Mouse (Mus musculus) MEL (cell line): Measurements from ENCODE around the gene Dnajb5. TPM values are rescaled to one million over a fixed set of nuclear protein-coding genes. Genes with fewer than 3 reads are reported as not detected.

Source experiments
- polyA plus RNA-seq, 2 experiments: library from polyadenylated mRNA; stranded (reverse) in 1 of 2; unstranded in 1 of 2; fragments of >175 nt in 1 of 2; fragments of >200 nt in 1 of 2; gene quantifications; 2 replicates each; pipeline versions ENCODE4 v1.2.1 to v1.2.4; 2012; ENCODE audit warnings: low replicate concordance in 2 of 2, low read depth in 1 of 2; ENCODE audit not compliant: insufficient read length in 2 of 2, insufficient read depth in 1 of 2, missing spikeins in 1 of 2
- total RNA-seq: library from RNA; depleted of rRNA; stranded (reverse); fragments of 300-350 nt; gene quantifications from 2 replicates; pipeline ENCODE4 v1.2.3, GENCODE M21; 2012; rRNA removed

Gene Dnajb5
- total and polyA plus RNA-seq, 3 experiments, result 0.73 to 1.8 TPM; not detected in 1

Other genes starting within 250 kb of the Dnajb5 start
- not detected in 2 replicates for gene 4930578G10Rik, start 214.3 kb upstream of the Dnajb5 start, total RNA-seq
- gene 4930578G10Rik, start 214.3 kb upstream of the Dnajb5 start, polyA plus RNA-seq, result not detected
- gene Ccl19, start 193.2 kb upstream of the Dnajb5 start, total RNA-seq, result not detected in 2 replicates
- gene Ccl19, start 193.2 kb upstream of the Dnajb5 start, polyA plus RNA-seq, result under 1 TPM in 1 of 2 experiments, not detected in 1; 0.10 TPM
- not detected in 2 replicates for gene Ccl21a, start 175.8 kb upstream of the Dnajb5 start, total RNA-seq
- gene Ccl21a, start 175.8 kb upstream of the Dnajb5 start, polyA plus RNA-seq, result not detected
- not detected in 2 replicates for gene Fam205a1, start 95.9 kb upstream of the Dnajb5 start, total RNA-seq
- under 1 TPM in 1 of 2 experiments, not detected in 1; 0.01 TPM for gene Fam205a1, start 95.9 kb upstream of the Dnajb5 start, polyA plus RNA-seq
- not detected in 2 replicates for gene Gm12394, start 93.0 kb upstream of the Dnajb5 start, total RNA-seq
- gene Gm12394, start 93.0 kb upstream of the Dnajb5 start, polyA plus RNA-seq, result under 1 TPM in 1 of 2 experiments, not detected in 1; 0.10 TPM
- not detected in 2 replicates for gene Fam205c, start 75.6 kb upstream of the Dnajb5 start, total RNA-seq
- not detected for gene Fam205c, start 75.6 kb upstream of the Dnajb5 start, polyA plus RNA-seq
- 0.07 and 0.31 TPM in 2 replicates for gene Phf24, start 33.2 kb upstream of the Dnajb5 start, total RNA-seq
- gene Phf24, start 33.2 kb upstream of the Dnajb5 start, polyA plus RNA-seq, result under 1 TPM in 1 of 2 experiments, not detected in 1; 0.92 TPM
- 0.54 and 0.65 TPM in 2 replicates for gene 1700022I11Rik, start 19.8 kb downstream of the Dnajb5 start, total RNA-seq
- gene 1700022I11Rik, start 19.8 kb downstream of the Dnajb5 start, polyA plus RNA-seq, result under 1 TPM in 1 of 2 experiments, not detected in 1; 0.39 TPM
- gene Vcp, start 50.7 kb downstream of the Dnajb5 start, total RNA-seq, result 264 and 319 TPM in 2 replicates
- 100 to 1,000 TPM; 420 to 792 TPM for gene Vcp, start 50.7 kb downstream of the Dnajb5 start, polyA plus RNA-seq
- 10.1 and 11.4 TPM in 2 replicates for gene Fancg, start 60.7 kb downstream of the Dnajb5 start, total RNA-seq
- gene Fancg, start 60.7 kb downstream of the Dnajb5 start, polyA plus RNA-seq, result 10 to 100 TPM in 1 of 2 experiments, not detected in 1; 24.6 TPM
- 22.3 TPM in 2 replicates for gene Pigo, start 76.0 kb downstream of the Dnajb5 start, total RNA-seq
- gene Pigo, start 76.0 kb downstream of the Dnajb5 start, polyA plus RNA-seq, result 10 to 100 TPM in 1 of 2 experiments, not detected in 1; 36.1 TPM
- 384 and 391 TPM in 2 replicates for gene Stoml2, start 81.9 kb downstream of the Dnajb5 start, total RNA-seq
- 100 to 1,000 TPM in 1 of 2 experiments, not detected in 1; 480 TPM for gene Stoml2, start 81.9 kb downstream of the Dnajb5 start, polyA plus RNA-seq
- gene Fam214b, start 96.4 kb downstream of the Dnajb5 start, total RNA-seq, result 0.95 and 1.3 TPM in 2 replicates
- 1 to 10 TPM in 1 of 2 experiments, not detected in 1; 3.8 TPM for gene Fam214b, start 96.4 kb downstream of the Dnajb5 start, polyA plus RNA-seq
- 5.4 and 6.5 TPM in 2 replicates for gene Unc13b, start 109.1 kb downstream of the Dnajb5 start, total RNA-seq
- 1 to 10 TPM in 1 of 2 experiments, not detected in 1; 9.6 TPM for gene Unc13b, start 109.1 kb downstream of the Dnajb5 start, polyA plus RNA-seq